Mouse (Mus musculus) bone marrow macrophage, adult 2 months (primary cell): ENCODE data around the gene Cxcr5.

Experiments used
- CTCF ChIP-seq: IDR thresholded peaks from 2 replicates; pipeline ENCODE4 v1.5.1; 2012; ENCODE audit warnings: low read depth, mild to moderate bottlenecking, low read length, moderate library complexity
- POLR2A ChIP-seq: IDR thresholded peaks from 2 replicates; pipeline ENCODE4 v1.6.1; 2012; ENCODE audit warnings: mild to moderate bottlenecking, low read depth, low read length, borderline replicate concordance

DNA sequence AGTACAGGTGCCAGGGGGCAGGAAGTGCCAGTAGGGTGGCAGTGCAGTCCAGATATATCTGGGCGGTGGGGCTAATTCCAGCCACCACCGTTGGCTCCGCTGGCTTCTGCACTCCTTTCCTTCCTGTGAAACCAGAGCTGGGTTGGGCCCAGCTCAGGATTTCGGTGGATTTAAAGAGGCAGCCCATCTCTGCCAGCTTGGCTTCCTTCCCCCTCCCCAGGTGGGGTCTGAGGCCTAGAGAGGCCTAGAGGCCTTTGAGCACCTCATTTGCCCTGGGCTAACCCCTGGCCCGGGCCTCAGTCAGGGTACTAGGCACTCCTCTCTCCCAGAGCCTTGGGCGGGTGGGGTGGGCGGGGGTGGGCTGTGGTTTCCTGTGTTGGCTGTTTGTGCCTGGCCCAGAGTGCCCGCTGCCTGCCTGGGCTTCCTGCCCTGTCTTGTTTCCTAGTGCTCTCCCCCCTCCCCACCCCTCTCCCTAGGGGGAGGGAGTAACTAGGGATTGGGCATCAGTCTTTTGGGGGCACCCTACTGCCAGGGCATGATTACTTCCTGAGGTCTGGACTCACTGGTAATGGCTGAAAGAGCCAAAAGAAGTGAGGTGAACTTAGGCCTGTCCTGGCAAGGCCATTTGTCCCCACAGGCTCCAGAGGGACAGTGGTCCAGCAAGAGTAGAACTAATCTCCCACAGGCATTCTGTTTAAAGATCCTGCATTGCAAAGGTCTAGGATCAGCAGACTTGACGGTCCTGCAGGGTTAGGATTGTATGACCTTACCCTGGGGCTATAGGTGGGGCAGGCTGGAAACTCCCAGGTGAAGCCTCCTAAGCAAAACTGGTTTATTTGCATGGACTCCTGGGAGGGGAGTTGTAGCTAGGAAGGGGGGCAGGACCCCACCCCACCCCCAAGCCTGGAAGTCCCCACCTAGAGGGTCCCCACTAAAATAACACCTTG lies 66.5 kb downstream of the Cxcr5 start:
- no peak for TF ChIP-seq POLR2A
- TF ChIP-seq CTCF, result no peak
